Mouse (Mus musculus) midbrain, postnatal 0 days (tissue): ENCODE measurements around the gene Coasy. TPM values are rescaled to one million over a fixed set of nuclear protein-coding genes. Genes with fewer than 3 reads are reported as not detected.

ENCODE experiments used
- ATAC-seq: fragments of 200-750 bp; cut with Nextera tagmentation; 2 replicates; pipeline ENCODE4 v1.8.0; 2017; ENCODE audit warnings: moderate number of reproducible peaks, mild to moderate bottlenecking, moderate TSS enrichment, moderate library complexity; ENCODE audit not compliant: low FRiP score
- DNase-seq: peaks from one replicate; pipeline ENCODE4 v3.0.0-alpha.2; 2015; ENCODE audit warnings: low spot score
- H3K27ac ChIP-seq: fragments of 300-500 bp; sonication (generic); 2 replicates; pipeline ENCODE4 v1.5.1; 2014; ENCODE audit warnings: low read depth, mild to moderate bottlenecking, low read length, mixed read lengths
- H3K27me3 ChIP-seq: fragments of 300-500 bp; sonication (generic); 2 replicates; pipeline ENCODE4 v1.6.1; 2014; ENCODE audit warnings: low read length, control low read depth, mixed read lengths; ENCODE audit not compliant: insufficient read depth
- H3K36me3 ChIP-seq: fragments of 300-500 bp; sonication (generic); 2 replicates; pipeline ENCODE4 v1.6.1; 2014; ENCODE audit warnings: low read length, control low read depth, mixed read lengths; ENCODE audit not compliant: insufficient read depth
- H3K4me1 ChIP-seq: fragments of 300-500 bp; sonication (generic); 2 replicates; pipeline ENCODE4 v1.6.1; 2014; ENCODE audit warnings: mild to moderate bottlenecking, control low read depth, antibody characterized with exemption, low read length, mixed read lengths; ENCODE audit not compliant: insufficient read depth
- H3K4me2 ChIP-seq: fragments of 300-500 bp; sonication (generic); 2 replicates; pipeline ENCODE4 v1.6.1; 2014; ENCODE audit warnings: low read depth, mild to moderate bottlenecking, low read length, mixed read lengths; ENCODE audit not compliant: poor library complexity, severe bottlenecking
- H3K4me3 ChIP-seq: fragments of 300-500 bp; sonication (generic); 2 replicates; pipeline ENCODE4 v1.5.1; 2014; ENCODE audit warnings: low read depth, mild to moderate bottlenecking, low read length, moderate library complexity
- H3K9ac ChIP-seq: fragments of 300-500 bp; sonication (generic); replicated peaks from 2 replicates; pipeline ENCODE4 v1.6.1; 2014; ENCODE audit warnings: mild to moderate bottlenecking, low read length, moderate library complexity, mixed read lengths; ENCODE audit not compliant: poor library complexity, severe bottlenecking
- H3K9me3 ChIP-seq: fragments of 300-500 bp; sonication (generic); 2 replicates; pipeline ENCODE4 v1.6.1; 2016; ENCODE audit warnings: low read length, control low read depth
- CTCF ChIP-seq: IDR thresholded peaks from 2 replicates; pipeline ENCODE4 v1.5.1; 2016; ENCODE audit warnings: antibody characterized with exemption, mild to moderate bottlenecking
- WGBS: fragments of 180-500 bp; shearing (Covaris S2); extraction: QIAGEN DNeasy Blood & Tissue Kit; methylation state at CpG from one replicate; pipeline ENCODE4 v1.1.7; 2014; 5-methylcytosine and 5-hydroxymethylcytosine counted together
- polyA plus RNA-seq: library from polyadenylated mRNA; unstranded; fragments of >200 nt; fragmentation: Nextera tagmentation; extraction: Ambion mirVana; gene quantifications from 2 replicates; pipeline ENCODE4 v1.2.1, GENCODE M21; 2015
- total RNA-seq: library from RNA; depleted of rRNA; stranded (reverse); fragments of >200 nt; gene quantifications from 2 replicates; pipeline ENCODE4 v1.2.3, GENCODE M21; 2014

Coasy gene
- total and polyA plus RNA-seq, 2 experiments from 2014 or later = 31.5 to 48.7 TPM

GRCm38 (mm10) chr11:101064462-101064861, 17.9 kb upstream of the Coasy start:
- no peaks in the 10 kb centered on the region for H3K27me3 ChIP-seq
- no peak overlapping the region for H3K27ac ChIP-seq
- 80% methylated on average over 4 of the region's 4 CpGs for WGBS
- no peak overlapping the region for H3K4me2 ChIP-seq
- H3K36me3 ChIP-seq = peaks cover 39% of the 10 kb centered on the region
- no peak for ATAC-seq
- DNase-seq = no peak
- no peak overlapping the region for H3K4me3 ChIP-seq
- no peaks in the 10 kb centered on the region for H3K9me3 ChIP-seq
- H3K9ac ChIP-seq = no peak overlapping the region
- TF ChIP-seq CTCF = no peak
- H3K4me1 ChIP-seq = peaks cover 3% of the 10 kb centered on the region

DNA sequence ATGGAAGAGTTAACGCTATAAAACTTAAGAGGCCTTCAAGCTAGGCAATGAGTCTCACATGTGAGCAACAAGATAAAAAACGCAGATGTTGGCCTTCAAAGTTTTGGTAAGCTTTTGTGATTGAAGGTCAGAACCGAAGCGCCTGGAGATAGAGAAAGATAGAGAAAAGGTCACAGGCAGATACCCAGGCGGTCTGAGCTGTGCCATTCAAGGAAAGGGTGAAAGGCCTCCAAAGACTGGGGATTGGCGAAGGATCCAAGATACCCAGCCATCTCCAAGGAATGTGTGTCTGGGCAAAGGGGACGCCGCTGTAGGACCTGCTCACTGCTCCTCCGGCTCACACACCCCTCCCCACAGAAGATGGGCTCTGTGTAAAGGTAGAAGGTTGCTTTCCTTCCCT, 17.4 kb upstream of the Coasy start:
- no peak for TF ChIP-seq CTCF
- H3K9me3 ChIP-seq = no peaks in the 10 kb centered on the region
- DNase-seq = no peak
- no peaks in the 10 kb centered on the region for H3K27me3 ChIP-seq
- peaks cover 37% of the 10 kb centered on the region for H3K36me3 ChIP-seq
- peaks cover 3% of the 10 kb centered on the region for H3K4me1 ChIP-seq
- 94% methylated on average over 9 of the region's 9 CpGs for WGBS
- ATAC-seq = no peak
- no peak overlapping the region for H3K4me3 ChIP-seq
- H3K4me2 ChIP-seq = no peak overlapping the region
- no peak overlapping the region for H3K27ac ChIP-seq
- H3K9ac ChIP-seq = no peak overlapping the region

- Histone ChIP-seq H3K4me2 (peak overlapping the region; percentile 49), H3K4me1 (peaks cover 6% of the 10 kb centered on the region), H3K36me3 (peaks cover 26% of the 10 kb centered on the region), H3K4me3 (peak overlapping the region; percentile 20), H3K9me3 (no peaks in the 10 kb centered on the region), H3K27me3 (no peaks in the 10 kb centered on the region), H3K9ac (no peak overlapping the region), H3K27ac (peak overlapping the region; percentile 52)
- peak; percentile 99 for TF ChIP-seq CTCF
- WGBS = 12% methylated on average over 18 of the region's 18 CpGs
- DNase-seq = peak; percentile 86
- ATAC-seq = 0 out of 2 replicates have a peak, but pooled peaks have one; percentile 29
These were observed 15.6 kb upstream of the Coasy start for GRCm38 (mm10) chr11:101066549-101067412.

- Histone ChIP-seq H3K4me2 (peak within 1 kb of the TSS; percentile 98), H3K27me3 (no peaks in the 10 kb centered on the region), H3K27ac (peak within 1 kb of the TSS; percentile 77), H3K9ac (peak within 1 kb of the TSS; percentile 78), H3K4me3 (peak within 1 kb of the TSS; percentile 80), H3K36me3 (0 out of 2 replicates have a peak, but pooled peaks cover 4% of the 10 kb centered on the region), H3K4me1 (peaks cover 6% of the 10 kb centered on the region), H3K9me3 (no peaks in the 10 kb centered on the region)
- 4% methylated on average over 35 of the region's 35 CpGs for WGBS
- no peak for TF ChIP-seq CTCF
- peak; percentile 77 for ATAC-seq
- DNase-seq = peak; percentile 96
These were observed 12.8 kb upstream of the Coasy start, which contains the start of gene Naglu for GRCm38 (mm10) chr11:101069391-101070188. Naglu (plus strand) TSS chr11:101070012.

DNA sequence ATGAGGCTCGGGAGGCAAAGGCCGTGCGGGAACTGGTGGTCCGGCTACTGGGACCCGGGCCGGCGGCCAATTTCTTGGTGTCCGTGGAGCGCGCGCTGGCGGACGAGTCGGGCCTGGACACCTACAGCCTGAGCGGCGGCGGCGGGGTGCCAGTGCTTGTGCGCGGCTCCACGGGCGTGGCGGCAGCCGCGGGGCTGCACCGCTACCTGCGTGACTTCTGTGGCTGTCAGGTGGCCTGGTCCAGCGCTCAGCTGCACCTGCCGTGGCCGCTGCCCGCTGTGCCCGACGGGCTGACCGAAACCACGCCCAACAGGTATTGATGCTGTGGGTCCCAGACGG, 12.2 kb upstream of the Coasy start:
- Histone ChIP-seq H3K4me2 (peak overlapping the region; percentile 98), H3K27me3 (no peaks in the 10 kb centered on the region), H3K9me3 (no peaks in the 10 kb centered on the region), H3K36me3 (0 out of 2 replicates have a peak, but pooled peaks cover 2% of the 10 kb centered on the region), H3K27ac (peak overlapping the region; percentile 77), H3K9ac (peak overlapping the region; percentile 78), H3K4me1 (peaks cover 6% of the 10 kb centered on the region), H3K4me3 (peak overlapping the region; percentile 80)
- under 1% methylated on average over 33 of the region's 36 CpGs for WGBS
- no peak for TF ChIP-seq CTCF
- ATAC-seq = peak; percentile 62; the same call in 1 of the 2 replicates
- no peak for DNase-seq
